Mouse (Mus musculus) CH12.LX (cell line): ENCODE measurements around the gene Mt1. TPM values are rescaled to one million over a fixed set of nuclear protein-coding genes. Genes with fewer than 3 reads are reported as not detected.

ENCODE experiments used
- DNase-seq: peaks from one replicate; pipeline ENCODE4 v3.0.0-alpha.2; 2013; ENCODE audit errors: extremely low read depth
- H3K27ac ChIP-seq: 2 replicates; pipeline ENCODE4 v1.5.1; 2012; ENCODE audit warnings: low read depth, mild to moderate bottlenecking, control low read depth, moderate library complexity; ENCODE audit not compliant: insufficient read depth
- H3K27me3 ChIP-seq: replicated peaks from 2 replicates; pipeline ENCODE3; 2012; ENCODE audit warnings: inconsistent platforms
- H3K36me3 ChIP-seq, 2 experiments: replicated peaks in 1 of 2; 2 replicates each; pipeline versions ENCODE3 to v1.6.1; 2012; ENCODE audit warnings: inconsistent platforms in 1 of 2, low read length in 1 of 2, mild to moderate bottlenecking in 1 of 2, mixed read lengths in 1 of 2, moderate library complexity in 1 of 2; ENCODE audit not compliant: control insufficient read depth in 1 of 2, insufficient read depth in 1 of 2
- H3K4me1 ChIP-seq, 2 experiments: 2 replicates each; pipeline ENCODE4 v1.6.1; 2012; ENCODE audit warnings: inconsistent platforms in 1 of 2, moderate library complexity in 1 of 2; ENCODE audit not compliant: insufficient read depth in 2 of 2, control insufficient read depth in 1 of 2
- H3K4me2 ChIP-seq: 2 replicates; pipeline ENCODE4 v1.6.1; 2012; ENCODE audit warnings: low read depth, mild to moderate bottlenecking, control low read depth; ENCODE audit not compliant: poor library complexity, insufficient read depth, severe bottlenecking
- H3K4me3 ChIP-seq, 3 experiments: fragments of 150-350 bp in 1 of 3; sonication (generic) in 1 of 3; replicated peaks in 1 of 3; 2 replicates each; pipeline versions ENCODE3 to v1.5.1; 2011 to 2012; ENCODE audit warnings: low read depth in 2 of 3, low read length in 2 of 3, mild to moderate bottlenecking in 2 of 3, moderate library complexity in 2 of 3, control low read depth in 1 of 3, improper control_type of control experiment in 1 of 3, inconsistent platforms in 1 of 3, mixed read lengths in 1 of 3; ENCODE audit not compliant: poor library complexity in 1 of 3
- H3K79me2 ChIP-seq: replicated peaks from 2 replicates; pipeline ENCODE4 v1.6.1; 2012; ENCODE audit warnings: mild to moderate bottlenecking, moderate library complexity; ENCODE audit not compliant: control insufficient read depth, poor library complexity, insufficient read depth, severe bottlenecking; ENCODE audit errors: extremely low read depth
- H3K9ac ChIP-seq: 2 replicates; pipeline ENCODE4 v1.6.1; 2012; ENCODE audit warnings: low read depth, mild to moderate bottlenecking, control low read depth, moderate library complexity; ENCODE audit not compliant: insufficient read depth
- H3K9me3 ChIP-seq: replicated peaks from 2 replicates; pipeline ENCODE3; 2012; ENCODE audit warnings: low read length, inconsistent platforms, mixed read lengths
- CHD1 ChIP-seq: IDR thresholded peaks from 2 replicates; pipeline ENCODE4 v1.6.1; 2012; ENCODE audit warnings: low read depth, low read length, improper control_type of control experiment, inconsistent platforms
- ELF1 ChIP-seq: IDR thresholded peaks from 2 replicates; pipeline ENCODE4 v1.6.1; 2014; ENCODE audit warnings: low read depth, mild to moderate bottlenecking, inconsistent platforms, low read length, improper control_type of control experiment
- EP300 ChIP-seq: IDR thresholded peaks from 2 replicates; pipeline ENCODE4 v1.6.1; 2011; ENCODE audit warnings: low read length, improper control_type of control experiment
- GABPA ChIP-seq: IDR thresholded peaks from 2 replicates; pipeline ENCODE4 v1.6.1; 2012; ENCODE audit warnings: low read depth, low read length, improper control_type of control experiment, inconsistent platforms; ENCODE audit not compliant: insufficient replicate concordance
- HCFC1 ChIP-seq: IDR thresholded peaks from 2 replicates; pipeline ENCODE4 v1.6.1; 2012; ENCODE audit warnings: low read depth, mild to moderate bottlenecking, inconsistent platforms, low read length, improper control_type of control experiment
- IRF4 ChIP-seq: IDR thresholded peaks from 2 replicates; pipeline ENCODE4 v1.6.1; 2014; ENCODE audit warnings: low read depth, mild to moderate bottlenecking, inconsistent platforms, low read length, improper control_type of control experiment
- KAT2A ChIP-seq: IDR thresholded peaks from 2 replicates; pipeline ENCODE4 v1.6.1; 2012; ENCODE audit warnings: low read length, improper control_type of control experiment, inconsistent platforms; ENCODE audit not compliant: insufficient replicate concordance
- MAFK ChIP-seq: IDR thresholded peaks from 2 replicates; pipeline ENCODE4 v1.6.1; 2011; ENCODE audit warnings: low read length, improper control_type of control experiment; ENCODE audit not compliant: insufficient replicate concordance
- MAX ChIP-seq: IDR thresholded peaks from 2 replicates; pipeline ENCODE4 v1.6.1; 2011; ENCODE audit warnings: low read length, improper control_type of control experiment
- PAX5 ChIP-seq: IDR thresholded peaks from 2 replicates; pipeline ENCODE4 v1.6.1; 2012; ENCODE audit warnings: low read length, inconsistent platforms, mixed read lengths
- POLR2A ChIP-seq: IDR thresholded peaks from 2 replicates; pipeline ENCODE4 v1.6.1; 2011; ENCODE audit warnings: low read depth, mild to moderate bottlenecking, improper control_type of control experiment, low read length
- RAD21 ChIP-seq: IDR thresholded peaks from 2 replicates; pipeline ENCODE4 v1.6.1; 2011; ENCODE audit warnings: low read depth, mild to moderate bottlenecking, low read length, improper control_type of control experiment, moderate library complexity
- SIN3A ChIP-seq: IDR thresholded peaks from 2 replicates; pipeline ENCODE4 v1.6.1; 2012; ENCODE audit warnings: low read length, improper control_type of control experiment, inconsistent platforms
- SMC3 ChIP-seq: IDR thresholded peaks from 2 replicates; pipeline ENCODE4 v1.6.1; 2011; ENCODE audit warnings: low read depth, low read length, improper control_type of control experiment
- TBP ChIP-seq: conservative IDR thresholded peaks from 2 replicates; pipeline ENCODE4 v1.6.1; 2011; ENCODE audit warnings: low read depth, low read length, improper control_type of control experiment
- TCF12 ChIP-seq: IDR thresholded peaks from 2 replicates; pipeline ENCODE4 v1.6.1; 2014; ENCODE audit warnings: low read depth, mild to moderate bottlenecking, inconsistent platforms, low read length, improper control_type of control experiment
- USF1 ChIP-seq: IDR thresholded peaks from 2 replicates; pipeline ENCODE4 v1.6.1; 2014; ENCODE audit warnings: low read depth, mild to moderate bottlenecking, inconsistent platforms, low read length, improper control_type of control experiment
- dilution Hi-C: fragments of 300-500 bp; cut with MboI; formaldehyde crosslinking; loops from 2 replicates; pipeline ENCODE4 v1.14.3; 2020; ENCODE audit warnings: low sequenced_read_pairs; ENCODE audit not compliant: extremely low pct_unique_long_range_greater_than_20kb, extremely low pct_ligation_motif_present
- in situ Hi-C: fragments of 300-500 bp; cut with MboI; formaldehyde crosslinking; loops from 3 replicates; pipeline ENCODE4 v1.14.3; 2019; ENCODE audit warnings: low sequenced_read_pairs, low pct_ligation_motif_present, low pct_unique_long_range_greater_than_20kb, mixed read lengths
- polyA plus RNA-seq: library from polyadenylated mRNA; unstranded; fragments of >175 nt; gene quantifications from 2 replicates; pipeline ENCODE4 v1.2.1, GENCODE M21; 2012; ENCODE audit warnings: low read depth; ENCODE audit not compliant: insufficient read length
- total RNA-seq, 2 experiments: library from RNA; depleted of rRNA; stranded (reverse); fragments of 300-350 nt in 1 of 2; fragments of >200 nt in 1 of 2; gene quantifications; 2 replicates each; pipeline ENCODE4 v1.2.3; 2012 to 2014

Mt1 gene
- total and polyA plus RNA-seq, 3 experiments, result 19.9 to 239 (median 62.7) TPM

DNA sequence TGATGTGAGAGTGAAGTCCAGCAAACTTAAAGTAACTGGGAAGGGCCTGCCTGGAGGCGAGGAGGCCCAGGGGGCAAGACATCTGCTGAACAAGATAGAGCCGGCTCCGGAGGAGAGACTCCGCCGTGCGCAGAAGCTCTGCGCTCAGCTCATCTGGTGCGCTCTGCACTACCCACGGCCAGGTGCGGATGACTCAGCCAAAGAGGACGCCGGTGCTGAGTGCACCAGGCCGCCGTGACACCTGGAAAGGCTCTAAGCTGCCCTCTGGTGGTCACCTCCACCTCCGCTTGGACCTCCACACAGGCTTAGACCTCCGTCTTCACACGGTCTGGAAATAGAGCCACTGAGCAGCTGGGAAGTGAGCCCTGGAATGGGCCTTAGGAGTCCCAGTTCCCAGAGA is 7.7 kb downstream of the Mt1 start (continued):
- TF ChIP-seq CHD1, result no peak
- TF ChIP-seq SMC3, result peak; percentile 80
- TF ChIP-seq HCFC1, result peak; percentile 53
- no peak for TF ChIP-seq PAX5
- no peak for TF ChIP-seq KAT2A
- TF ChIP-seq SIN3A, result peak; percentile 85

DNA sequence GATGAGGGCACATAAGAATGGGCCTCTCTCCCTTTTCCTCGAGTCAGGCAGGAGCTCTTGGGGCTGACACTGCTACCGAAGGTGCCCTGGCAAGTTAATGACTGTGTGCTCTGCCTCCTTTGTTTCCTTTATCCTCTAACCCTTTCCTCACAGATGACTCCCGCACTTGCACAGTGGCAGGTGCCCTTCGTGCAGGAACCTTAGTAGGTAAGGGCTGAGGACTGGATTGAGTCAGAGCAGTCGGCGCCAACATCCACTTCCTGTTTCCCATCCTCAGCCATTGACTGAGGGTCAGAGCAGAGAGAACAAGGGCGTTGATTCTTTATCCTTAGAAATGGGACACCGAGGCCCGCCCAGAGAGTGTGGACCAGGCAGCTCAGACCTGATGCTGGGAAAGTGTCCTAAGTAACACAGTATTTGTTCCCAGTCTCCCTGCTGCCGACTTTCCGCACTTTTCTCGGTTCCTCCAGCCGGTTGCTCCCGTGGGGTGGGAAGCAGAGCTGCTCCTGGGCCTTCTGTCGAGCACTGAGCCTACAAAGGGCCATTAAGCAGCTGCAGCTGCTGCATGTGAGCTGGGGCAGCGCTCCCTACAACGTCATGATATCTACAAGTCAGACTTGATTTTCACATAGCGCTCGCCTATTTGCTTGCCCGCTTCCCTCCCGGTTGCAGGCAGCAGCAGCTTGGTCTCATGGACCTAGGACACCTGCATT is 8.6 kb downstream of the Mt1 start:
- H3K27ac ChIP-seq, result peak overlapping the region; percentile 80
- H3K4me1 ChIP-seq, result peaks cover 38 to 53% of the 10 kb centered on the region in 2 experiments
- no peak overlapping the region for H3K4me3 ChIP-seq
- no peak for TF ChIP-seq MAX
- TF ChIP-seq GABPA, result no peak
- TF ChIP-seq MAFK, result no peak
- no peak for TF ChIP-seq RAD21
- no peak for TF ChIP-seq KAT2A
- 0 out of 2 replicates have a peak, but pooled peaks have one; percentile 26 for TF ChIP-seq TBP
- peak; percentile 57; the same call in 1 of the 2 replicates for TF ChIP-seq TCF12
- TF ChIP-seq USF1, result no peak
- TF ChIP-seq EP300, result 0 out of 2 replicates have a peak, but pooled peaks have one; percentile 31
- TF ChIP-seq IRF4, result peak; percentile 68
- TF ChIP-seq ELF1, result peak; percentile 60
- TF ChIP-seq HCFC1, result no peak
- peak; percentile 41; the same call in 1 of the 2 replicates for TF ChIP-seq POLR2A
- peak overlapping the region; percentile 50; the same call in 1 of the 2 replicates for H3K4me2 ChIP-seq
- DNase-seq, result peak; percentile 52
- dilution Hi-C loops, result no loop called here
- H3K79me2 ChIP-seq, result no peaks in the 10 kb centered on the region
- H3K9ac ChIP-seq, result peak overlapping the region; percentile 52
- H3K9me3 ChIP-seq, result no peaks in the 10 kb centered on the region
- H3K27me3 ChIP-seq, result peaks cover 41% of the 10 kb centered on the region
- in situ Hi-C loops, result loop anchor here (25.0 kb wide), 1 partner anchor 500 kb away; no protein-coding TSS in a partner anchor
- H3K36me3 ChIP-seq, result no peaks in the 10 kb centered on the region
